Mouse (Mus musculus): ENCODE data around the gene Cenph. TPM values are rescaled to one million over a fixed set of nuclear protein-coding genes. Genes with fewer than 3 reads are reported as not detected.
"Not testable (repeated sequence)": the region's sequence is repeated elsewhere in the genome, so short reads cannot be mapped to it uniquely, and the experiment has no call there.

The Cenph gene
- polyA plus RNA-seq, 1 experiment from 2014 or later: 11.5 TPM

DNA sequence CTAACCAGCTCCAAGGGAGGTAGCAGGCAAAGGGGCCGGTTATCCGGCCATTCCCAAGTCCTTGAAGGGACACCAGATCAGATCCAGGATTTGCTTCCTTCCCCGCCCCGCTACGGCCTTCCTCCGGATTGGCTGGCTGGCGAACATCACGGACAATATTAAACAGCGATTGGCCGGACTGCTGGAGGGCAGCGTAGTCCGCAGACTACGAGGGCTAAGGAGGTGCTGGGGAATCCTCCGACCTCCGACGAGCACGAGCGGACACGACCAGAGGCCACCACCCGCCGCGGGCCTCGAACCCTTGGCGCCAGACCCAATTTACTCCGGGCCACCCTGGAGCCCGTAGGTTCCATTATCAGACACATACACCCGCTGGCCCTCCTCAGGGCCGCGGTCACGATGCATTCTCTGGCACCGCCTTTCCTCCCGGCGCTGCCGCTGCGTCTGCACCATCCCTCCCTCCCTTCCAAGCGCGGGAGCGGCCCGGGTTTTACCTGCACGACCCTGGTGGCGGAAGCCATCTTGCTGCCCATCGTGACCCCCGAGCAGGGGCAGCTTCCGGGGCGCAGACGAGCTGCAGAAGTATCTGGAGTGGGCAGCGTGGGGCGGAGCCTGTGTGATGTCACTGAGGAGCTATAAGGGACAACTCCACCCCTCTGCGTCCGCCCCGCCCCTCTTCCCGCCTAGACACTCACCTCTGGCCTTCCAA, 31.5 kb downstream of the Cenph start, which contains the start of gene Mrps36:
Mrps36 (minus strand) TSS at position 624 of the 709 bp plus-strand sequence.
- ATAC-seq (ENCODE audit: low FRiP score, low TSS enrichment): peak; percentile 94
- DNase-seq (ENCODE audit: low spot score): peak; percentile 96
- Histone ChIP-seq H3K9me3 (ENCODE audit: control insufficient read depth, low read length) (no peaks in the 10 kb centered on the region), H3K27me3 (ENCODE audit: control insufficient read depth, insufficient read depth, low read length) (no peaks in the 10 kb centered on the region), H3K4me3 (ENCODE audit: low read depth, low read length) (peak within 1 kb of the TSS; percentile 61), H3K27ac (replicated peaks) (peak within 1 kb of the TSS; percentile 94), H3K4me1 (replicated peaks; ENCODE audit: control insufficient read depth, insufficient read depth) (no peaks in the 10 kb centered on the region), H3K9ac (ENCODE audit: low read length) (peak within 1 kb of the TSS; percentile 77), H3K36me3 (ENCODE audit: control insufficient read depth, insufficient read depth, low read length) (no peaks in the 10 kb centered on the region), H3K4me2 (replicated peaks; ENCODE audit: low read depth) (peak within 1 kb of the TSS; percentile 61)
- TF ChIP-seq CTCF (IDR thresholded peaks at IDR 0.05; ENCODE audit: low read depth) (no peak; the same call in 1 of the 2 replicates), EP300 (optimal IDR thresholded peaks at IDR 0.05) (no peak)
- under 1% methylated on average over 51 of the region's 52 CpGs for WGBS

DNA sequence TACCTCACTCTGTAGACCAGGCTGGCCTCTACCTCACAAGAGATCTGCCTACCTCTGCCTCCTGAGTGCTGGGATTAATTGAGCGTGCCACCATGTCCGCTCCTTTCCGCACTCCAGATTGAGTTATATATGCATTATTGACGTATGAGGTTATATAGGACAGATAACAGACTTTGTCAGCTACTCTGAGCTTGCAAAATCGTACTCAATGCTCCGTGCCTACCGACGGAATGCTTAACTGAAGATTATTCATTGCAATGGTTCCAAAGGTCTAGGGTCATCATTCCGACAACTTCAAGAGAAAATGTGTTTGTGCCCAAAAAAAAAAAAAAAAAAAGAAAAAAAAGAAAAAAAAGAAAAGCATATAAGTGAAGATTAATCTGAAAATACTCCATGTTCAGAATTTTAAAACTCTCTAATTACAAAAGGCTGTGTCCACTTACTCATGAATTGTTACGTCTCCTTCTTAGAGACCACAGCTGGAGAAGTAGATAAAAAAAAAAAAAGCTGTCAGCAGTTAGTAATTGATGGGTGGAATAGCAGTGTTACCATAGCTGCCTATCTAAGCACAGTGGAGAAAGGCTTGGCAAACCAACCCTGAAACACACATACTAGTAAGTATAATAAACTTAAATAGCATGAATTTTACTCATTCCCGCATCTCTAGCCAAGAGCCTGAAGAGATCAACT, 32.2 kb downstream of the Cenph start:
- H3K4me3 ChIP-seq (ENCODE audit: low read depth, low read length): peak overlapping the region; percentile 61
- WGBS: 44% methylated on average over 11 of the region's 11 CpGs
- ATAC-seq (ENCODE audit: low FRiP score, low TSS enrichment) (peak; percentile 43), DNase-seq (ENCODE audit: low spot score) (no peak)
- H3K36me3 ChIP-seq (ENCODE audit: control insufficient read depth, insufficient read depth, low read length): no peaks in the 10 kb centered on the region
- peak overlapping the region; percentile 61 for H3K4me2 ChIP-seq (replicated peaks; ENCODE audit: low read depth)
- no peaks in the 10 kb centered on the region for H3K27me3 ChIP-seq (ENCODE audit: control insufficient read depth, insufficient read depth, low read length)
- H3K27ac ChIP-seq (replicated peaks): peak overlapping the region; percentile 94
- no peaks in the 10 kb centered on the region for H3K4me1 ChIP-seq (replicated peaks; ENCODE audit: control insufficient read depth, insufficient read depth)
- peak overlapping the region; percentile 77 for H3K9ac ChIP-seq (ENCODE audit: low read length)
- H3K9me3 ChIP-seq (ENCODE audit: control insufficient read depth, low read length): no peaks in the 10 kb centered on the region
- TF ChIP-seq EP300 (optimal IDR thresholded peaks at IDR 0.05): no peak

DNA sequence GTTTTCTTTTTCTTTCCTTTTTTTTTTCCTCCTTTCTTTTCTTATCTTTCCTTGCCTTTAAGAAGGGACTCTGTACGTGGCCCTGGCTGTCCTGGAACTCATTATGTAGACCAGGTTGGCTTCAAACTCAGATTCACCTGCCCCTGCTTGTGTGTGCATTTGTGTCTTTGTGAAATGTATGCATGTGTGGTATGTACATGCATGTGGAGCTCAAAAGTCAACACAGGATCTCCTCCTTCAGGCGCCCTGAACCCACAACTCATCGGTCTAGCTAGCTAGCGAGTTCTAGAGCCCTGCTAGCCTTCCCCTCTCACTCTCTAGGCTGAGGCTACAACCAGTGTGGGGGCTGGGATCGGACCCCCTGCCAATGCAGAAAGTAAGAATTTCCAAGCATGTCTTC, 32.9 kb downstream of the Cenph start:
- H3K4me3 ChIP-seq (ENCODE audit: low read depth, low read length): no peak overlapping the region
- DNase-seq (ENCODE audit: low spot score): no peak

DNA sequence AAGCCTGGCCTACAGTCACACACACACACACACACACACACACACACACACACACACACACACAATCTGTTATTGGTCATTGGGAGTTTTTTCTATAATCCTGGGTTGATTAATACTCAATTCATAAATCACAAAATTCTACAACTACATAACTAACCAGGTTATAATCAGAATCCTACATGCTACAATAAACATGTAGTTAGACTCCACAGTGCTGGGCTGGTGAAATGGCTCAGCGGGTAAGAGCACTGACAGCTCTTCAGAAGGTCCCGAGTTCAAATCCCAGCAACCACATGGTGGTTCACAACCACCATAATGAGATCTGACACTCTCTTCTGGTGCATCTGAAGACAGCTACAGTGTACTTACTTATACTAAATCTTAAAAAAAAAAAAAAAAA, 42.9 kb downstream of the Cenph start:
- H3K9me3 ChIP-seq (ENCODE audit: control insufficient read depth, low read length): no peaks in the 10 kb centered on the region
- H3K27me3 ChIP-seq (ENCODE audit: control insufficient read depth, insufficient read depth, low read length): no peaks in the 10 kb centered on the region
- peaks cover 4% of the 10 kb centered on the region; the same call in 1 of the 2 replicates for H3K36me3 ChIP-seq (ENCODE audit: control insufficient read depth, insufficient read depth, low read length)
- 0 out of 2 replicates have a peak, but pooled peaks cover 3% of the 10 kb centered on the region for H3K4me1 ChIP-seq (replicated peaks; ENCODE audit: control insufficient read depth, insufficient read depth)
- no peak overlapping the region for H3K9ac ChIP-seq (ENCODE audit: low read length)
- TF ChIP-seq EP300 (optimal IDR thresholded peaks at IDR 0.05) (no peak), CTCF (IDR thresholded peaks at IDR 0.05; ENCODE audit: low read depth) (no peak)
- no peak overlapping the region for H3K4me3 ChIP-seq (ENCODE audit: low read depth, low read length)
- DNase-seq (ENCODE audit: low spot score) (no peak), ATAC-seq (ENCODE audit: low FRiP score, low TSS enrichment) (no peak)
- no peak overlapping the region for H3K27ac ChIP-seq (replicated peaks)
- H3K4me2 ChIP-seq (replicated peaks; ENCODE audit: low read depth): no peak overlapping the region
- 88% methylated on average over 2 of the region's 2 CpGs for WGBS

More for the DNA sequence above, 32.9 kb downstream of the Cenph start:
- TF ChIP-seq EP300 (optimal IDR thresholded peaks at IDR 0.05) (no peak), CTCF (IDR thresholded peaks at IDR 0.05; ENCODE audit: low read depth) (no peak)
- no peaks in the 10 kb centered on the region for H3K4me1 ChIP-seq (replicated peaks; ENCODE audit: control insufficient read depth, insufficient read depth)
- H3K36me3 ChIP-seq (ENCODE audit: control insufficient read depth, insufficient read depth, low read length): no peaks in the 10 kb centered on the region
- H3K27ac ChIP-seq (replicated peaks): no peak overlapping the region
- no peaks in the 10 kb centered on the region for H3K9me3 ChIP-seq (ENCODE audit: control insufficient read depth, low read length)
- H3K27me3 ChIP-seq (ENCODE audit: control insufficient read depth, insufficient read depth, low read length): no peaks in the 10 kb centered on the region
- no peak overlapping the region for H3K9ac ChIP-seq (ENCODE audit: low read length)
- WGBS: 71% methylated on average over 5 of the region's 5 CpGs
- ATAC-seq (ENCODE audit: low FRiP score, low TSS enrichment): no peak
- H3K4me2 ChIP-seq (replicated peaks; ENCODE audit: low read depth): no peak overlapping the region

DNA sequence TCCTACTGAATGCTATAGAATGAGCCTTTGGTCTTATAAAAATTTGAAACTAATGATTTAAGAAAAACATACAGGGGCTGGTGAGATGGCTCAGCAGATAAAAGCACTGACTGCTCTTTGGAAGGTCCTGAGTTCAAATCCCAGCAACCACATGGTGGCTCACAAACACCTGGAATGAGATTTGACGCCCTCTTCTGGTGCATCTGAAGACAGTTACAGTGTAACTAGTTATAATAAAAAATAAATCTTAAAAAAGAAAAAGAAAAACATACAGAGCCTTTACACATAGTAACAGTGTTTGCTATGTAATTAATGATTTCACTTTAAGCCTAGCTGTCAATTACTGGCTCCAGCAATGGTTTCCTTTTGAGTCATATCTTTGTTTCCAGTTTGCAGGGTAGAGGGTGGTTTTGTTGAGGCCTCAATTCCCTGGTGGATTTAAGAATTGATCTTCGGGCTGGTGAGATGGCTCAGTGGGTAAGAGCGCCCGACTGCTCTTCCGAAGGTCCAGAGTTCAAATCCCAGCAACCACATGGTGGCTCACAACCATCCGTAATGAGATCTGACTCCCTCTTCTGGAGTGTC, 44.1 kb downstream of the Cenph start:
- H3K27me3 ChIP-seq (ENCODE audit: control insufficient read depth, insufficient read depth, low read length); ATAC-seq (ENCODE audit: low FRiP score, low TSS enrichment); H3K9me3 ChIP-seq (ENCODE audit: control insufficient read depth, low read length); H3K36me3 ChIP-seq (ENCODE audit: control insufficient read depth, insufficient read depth, low read length); H3K9ac ChIP-seq (ENCODE audit: low read length); H3K4me3 ChIP-seq (ENCODE audit: low read depth, low read length); DNase-seq (ENCODE audit: low spot score); H3K4me1 ChIP-seq (replicated peaks; ENCODE audit: control insufficient read depth, insufficient read depth): not testable (repeated sequence)
- TF ChIP-seq CTCF (IDR thresholded peaks at IDR 0.05; ENCODE audit: low read depth): peak; percentile 42; the same call in 1 of the 2 replicates
- H3K27ac ChIP-seq (replicated peaks): peak overlapping the region; percentile 94
- 84% methylated on average over 5 of the region's 6 CpGs for WGBS
- H3K4me2 ChIP-seq (replicated peaks; ENCODE audit: low read depth): peak overlapping the region; percentile 40; the same call in 1 of the 2 replicates
